Mouse (Mus musculus) left cerebral cortex, postnatal 14 days (tissue): ENCODE data around the gene Treml4. TPM values are rescaled to one million over a fixed set of nuclear protein-coding genes. Genes with fewer than 3 reads are reported as not detected.

ENCODE experiments used
- DNase-seq, 2 experiments: peaks; one replicate each; pipeline ENCODE4 v3.0.0; 2021 to 2022; ENCODE audit warnings: low spot score in 2 of 2, mixed read lengths in 1 of 2
- intact Hi-C: fragments of 180-260 bp; cut with DNase I; formaldehyde crosslinking; loops from one replicate; pipeline ENCODE4 v1.15.1; 2025
- total RNA-seq, 2 experiments: library from RNA; stranded (reverse); gene quantifications; 2 replicates each; pipeline ENCODE4 v1.2.3; 2021

Treml4 gene
- total RNA-seq, 2 experiments from 2014 or later: not detected

DNA sequence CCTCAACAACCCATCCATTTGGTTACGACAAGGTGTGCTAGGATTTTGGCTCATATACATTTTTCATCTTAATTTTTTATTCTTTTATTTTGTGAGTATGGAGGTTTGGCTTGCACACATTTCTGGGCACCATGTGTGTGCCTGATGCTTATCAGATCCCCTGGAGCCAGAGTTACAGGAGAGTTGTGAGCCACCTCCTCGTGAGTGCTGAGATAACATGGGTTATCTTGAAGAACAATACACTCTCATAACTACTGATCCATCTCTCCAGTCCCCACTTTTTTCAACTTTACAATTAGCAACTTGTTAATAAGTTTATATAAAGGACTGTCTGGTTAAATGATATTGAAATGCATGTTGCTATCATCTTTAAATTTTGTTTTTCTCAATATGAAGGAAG lies 57.2 kb downstream of the Treml4 start:
- DNase-seq: no peak
- intact Hi-C loops: no loop called here

DNA sequence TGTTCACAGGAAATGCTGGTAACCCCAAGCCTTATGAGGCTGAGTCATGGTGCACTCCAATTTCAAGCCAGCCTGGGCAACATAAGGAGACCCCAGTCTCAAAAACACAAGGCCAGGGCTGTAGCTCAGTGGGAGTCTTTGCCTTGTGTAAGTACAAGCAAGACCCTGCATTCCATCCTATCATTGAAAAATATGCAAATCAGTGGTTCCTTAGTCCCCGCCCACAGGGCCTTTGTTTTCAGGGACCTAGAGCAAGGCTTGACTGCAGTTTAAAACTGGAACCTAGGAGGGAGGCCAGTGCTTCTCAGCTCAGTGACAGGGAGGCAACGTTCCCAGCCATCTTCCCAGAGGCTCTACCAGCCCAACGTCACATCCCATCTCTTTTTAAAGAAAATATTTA lies 59.1 kb downstream of the Treml4 start:
- DNase-seq: no peak
- intact Hi-C loops: no loop called here

DNA sequence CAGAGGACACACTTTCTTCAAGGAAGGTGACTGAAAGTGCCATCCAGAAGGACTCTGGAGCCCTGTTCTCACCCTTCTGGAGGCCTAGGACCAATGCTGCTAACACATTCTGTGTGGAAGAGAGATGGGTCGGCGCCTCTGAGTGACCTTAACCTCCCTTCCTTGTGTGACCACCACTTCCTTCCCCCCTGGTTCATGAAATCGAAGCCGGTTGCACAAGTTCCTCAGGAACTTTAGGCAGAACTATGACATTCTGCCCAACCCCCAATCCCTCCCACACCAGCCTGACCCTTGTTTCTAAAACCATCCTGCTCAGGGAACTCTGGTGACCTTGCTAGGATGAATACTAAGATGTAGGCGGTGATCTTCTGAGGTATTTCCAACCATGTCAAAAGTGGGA lies 60.2 kb downstream of the Treml4 start:
- no peak for DNase-seq
- intact Hi-C loops: no loop called here

Other genes with a start within 250 kb of the Treml4 start
- gene 1700122O11Rik, start 226.0 kb upstream of the Treml4 start, total RNA-seq: not detected
- not detected for gene 1700067P10Rik, start 175.0 kb upstream of the Treml4 start, total RNA-seq
- not detected for gene 9830107B12Rik, start 118.0 kb upstream of the Treml4 start, total RNA-seq
- not detected for gene A530064D06Rik, start 97.0 kb upstream of the Treml4 start, total RNA-seq
- not detected for gene Trem1, start 31.5 kb upstream of the Treml4 start, total RNA-seq
- gene Trem3, start 16.5 kb upstream of the Treml4 start, total RNA-seq: under 1 TPM; 0.48 to 0.57 TPM
- under 1 TPM; 0.46 to 0.47 TPM for gene Treml2, start 35.2 kb downstream of the Treml4 start, total RNA-seq
- under 1 TPM; 0.08 to 0.11 TPM for gene B430306N03Rik, start 51.8 kb downstream of the Treml4 start, total RNA-seq
- gene Trem2, start 82.1 kb downstream of the Treml4 start, total RNA-seq: 10 to 100 TPM in 1 of 2 experiments, 1 to 10 TPM in 1; 8.5 to 10.3 TPM
- gene Treml1, start 95.6 kb downstream of the Treml4 start, total RNA-seq: under 1 TPM in 1 of 2 experiments, not detected in 1; 0.44 TPM
- 10 to 100 TPM; 31.5 to 33.3 TPM for gene Nfya, start 145.6 kb downstream of the Treml4 start, total RNA-seq
- gene Oard1, start 145.7 kb downstream of the Treml4 start, total RNA-seq: 1 to 10 TPM; 9.4 to 9.7 TPM
- gene Apobec2, start 168.6 kb downstream of the Treml4 start, total RNA-seq: under 1 TPM in 1 of 2 experiments, not detected in 1; 0.32 TPM
- under 1 TPM; 0.36 to 0.46 TPM for gene Tspo2, start 187.2 kb downstream of the Treml4 start, total RNA-seq
- gene Unc5cl, start 190.6 kb downstream of the Treml4 start, total RNA-seq: under 1 TPM in 1 of 2 experiments, not detected in 1; 0.34 TPM